Mouse (Mus musculus): ENCODE measurements at regions not wholly inside any gene's neighbourhood (a gene's known extent, or its start where the extent isn't known, plus 50 kb on each side); places are given as distances from the start of the nearest gene placed in this dataset.

DNA sequence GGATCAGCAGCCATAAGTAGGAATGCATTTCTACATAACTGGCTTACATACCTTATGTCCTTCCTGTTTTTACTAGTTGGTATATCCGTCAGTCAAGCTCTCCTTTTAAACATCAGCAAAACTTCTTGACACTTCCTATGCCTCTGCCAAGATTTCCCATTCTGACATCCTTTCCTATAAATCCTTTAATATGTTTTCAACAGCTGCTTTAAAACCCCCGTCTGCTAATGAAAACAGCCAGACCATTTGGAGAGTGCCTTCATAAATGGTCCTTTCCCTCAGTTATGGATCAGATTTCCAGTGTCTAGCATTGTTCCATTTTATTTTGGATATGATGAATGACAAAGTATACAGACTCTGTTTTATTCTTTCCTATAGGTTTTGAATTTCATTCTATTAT lies 270.7 kb upstream of the Rgmb start:
- no peak for DNase-seq (ENCODE audit: low spot score)

GRCm38 (mm10) chr17:16092952-16093351 lies 262.1 kb upstream of the Rgmb start:
- DNase-seq (ENCODE audit: low spot score) = no peak

DNA sequence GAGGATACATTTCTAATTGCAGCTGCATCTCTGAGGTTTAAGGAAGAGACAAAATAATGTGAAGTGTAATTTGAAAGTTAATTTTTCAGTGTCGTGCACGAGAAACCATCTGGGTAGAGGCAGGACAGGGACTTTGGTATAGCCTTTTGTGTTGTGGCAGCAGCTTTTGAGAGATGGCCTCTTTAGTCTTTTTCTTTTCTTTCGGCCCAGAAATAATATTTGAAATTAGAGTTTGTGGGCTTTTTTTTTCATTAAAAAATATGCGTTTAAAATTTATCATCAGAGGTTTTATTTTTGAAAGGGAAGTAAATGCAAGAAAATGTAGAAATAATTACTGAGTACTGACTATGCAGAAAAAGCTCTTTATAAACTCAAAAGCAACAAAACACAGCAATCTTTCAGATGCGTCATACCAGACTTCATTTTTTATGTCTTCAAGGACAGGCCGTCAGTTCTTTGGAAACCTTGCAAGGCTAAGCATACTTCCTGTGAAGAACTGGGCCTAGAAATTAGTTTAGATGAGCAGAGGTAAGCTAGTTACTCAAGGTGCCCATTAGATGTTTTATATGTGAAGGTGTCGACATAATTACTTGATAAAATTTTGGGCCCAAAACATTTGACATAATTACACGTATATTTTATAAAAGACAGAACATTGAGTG lies 258.9 kb upstream of the Rgmb start:
- DNase-seq (ENCODE audit: low spot score) = no peak

DNA sequence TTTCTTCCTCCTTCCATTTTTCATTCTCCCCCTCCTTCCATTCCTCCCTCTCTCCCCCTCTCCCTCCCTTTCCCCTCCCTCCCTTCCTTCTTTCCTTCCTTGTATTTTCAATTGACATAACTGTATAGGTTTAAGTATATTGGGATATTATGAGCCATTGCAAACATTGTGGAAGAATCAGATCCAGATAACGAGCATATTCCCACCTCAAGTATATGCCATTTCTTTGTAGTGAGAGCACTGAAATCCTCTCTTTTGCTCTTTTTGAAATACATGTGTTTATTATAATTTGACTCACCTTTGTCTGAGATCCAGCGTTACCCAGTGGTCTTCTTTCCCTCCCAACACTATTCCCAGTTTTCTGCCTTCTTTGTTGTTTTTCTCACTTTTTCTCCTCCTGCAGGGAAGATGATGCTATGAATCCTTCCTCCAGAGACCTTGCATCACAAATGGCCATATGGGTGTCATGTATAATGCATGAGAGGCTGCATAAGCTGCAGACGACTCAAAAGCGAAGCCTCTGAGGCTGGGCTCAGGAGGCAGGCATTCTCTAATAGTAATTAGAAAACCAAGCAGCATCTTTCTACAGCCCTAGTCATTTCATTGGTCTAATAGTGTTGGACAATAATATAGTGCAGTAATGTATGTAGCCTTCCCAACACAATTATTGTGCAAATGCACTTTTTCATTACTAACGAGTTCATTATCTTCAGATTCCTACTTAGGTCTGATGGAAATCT lies 258.2 kb upstream of the Rgmb start:
- DNase-seq (ENCODE audit: low spot score) = no peak

- DNase-seq (ENCODE audit: low spot score) = no peak
Observed at GRCm38 (mm10) chr17:16087046-16087445, 256.2 kb upstream of the Rgmb start.

DNA sequence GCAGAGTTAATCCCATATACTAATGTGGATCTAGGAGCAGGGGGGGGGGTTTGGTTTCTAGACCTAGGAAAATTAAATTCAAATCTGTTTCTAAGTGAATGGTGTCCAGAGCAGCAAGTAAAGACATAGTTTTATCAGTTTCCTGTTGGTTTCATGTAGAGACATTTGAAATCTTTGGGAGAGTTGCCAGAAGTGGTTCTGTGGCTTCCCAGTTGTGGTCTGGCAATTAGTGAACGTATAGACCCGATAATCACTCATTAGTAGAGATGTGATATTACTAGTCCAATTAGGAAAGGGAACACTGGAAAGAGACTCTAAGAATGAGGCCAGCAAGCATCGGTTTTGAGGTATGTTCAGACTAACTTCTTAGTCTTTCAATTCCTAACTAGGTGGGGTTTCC lies 252.0 kb upstream of the Rgmb start:
- no peak for DNase-seq (ENCODE audit: low spot score)

DNA sequence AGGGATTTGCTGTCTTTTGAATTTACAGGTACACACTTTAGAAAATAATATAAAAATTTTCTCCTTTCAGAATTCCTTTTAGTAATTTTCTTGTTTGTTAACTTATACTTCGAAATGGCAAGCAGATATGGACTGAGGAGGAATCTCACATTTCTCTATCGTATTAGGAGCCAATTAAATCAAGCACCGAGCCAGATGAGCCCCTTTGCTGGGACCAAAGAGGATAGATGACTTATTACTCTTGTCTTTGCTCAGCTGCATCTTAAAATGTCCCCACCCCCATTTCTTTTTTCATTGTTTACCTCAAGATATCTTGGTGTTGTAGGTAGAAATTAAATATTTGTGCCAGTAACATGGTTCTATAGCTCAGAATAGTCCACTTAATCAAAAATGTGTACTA lies 247.7 kb upstream of the Rgmb start:
- no peak for DNase-seq (ENCODE audit: low spot score)

GRCm38 (mm10) chr17:16069334-16069733 lies 238.5 kb upstream of the Rgmb start:
- DNase-seq (ENCODE audit: low spot score) = no peak

DNA sequence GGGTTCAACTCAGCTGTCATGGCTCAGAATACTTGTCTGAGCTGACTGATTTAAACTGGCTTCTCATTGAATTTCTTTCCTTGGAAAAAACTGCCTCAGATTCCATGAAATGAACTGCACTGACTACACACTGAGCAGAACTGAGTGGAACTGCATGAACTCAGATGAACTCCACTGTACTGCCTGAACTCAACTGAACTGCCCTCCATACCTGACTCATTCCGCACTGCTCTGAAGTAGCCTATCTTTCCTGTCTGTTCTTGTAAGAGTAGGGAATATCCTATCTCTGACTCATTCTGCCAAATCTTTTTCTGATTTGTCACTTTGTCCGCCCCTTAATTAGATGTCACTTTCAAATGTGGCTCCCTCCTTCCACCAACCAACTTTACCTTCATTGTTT lies 237.0 kb upstream of the Rgmb start:
- DNase-seq (ENCODE audit: low spot score) = no peak

DNA sequence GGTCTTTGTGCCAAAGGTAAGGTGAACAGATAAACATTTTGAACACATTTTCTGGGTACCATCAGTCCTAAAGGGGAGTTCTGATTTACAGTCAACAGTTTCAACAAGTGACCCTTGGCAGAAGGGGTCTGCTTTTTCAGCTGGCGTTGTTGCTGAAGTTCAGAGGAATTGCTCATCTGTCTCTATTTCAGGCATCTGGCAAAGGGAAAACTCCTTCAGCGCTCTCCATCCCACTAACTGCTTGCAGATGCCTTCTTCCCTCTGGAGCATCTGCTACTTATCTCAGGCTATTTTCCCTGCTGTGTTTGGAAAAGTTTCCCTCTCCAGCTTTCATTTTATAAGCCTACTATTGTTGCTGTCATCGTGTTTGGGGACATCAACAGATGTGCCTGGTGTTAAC lies 223.6 kb upstream of the Rgmb start:
- DNase-seq (ENCODE audit: low spot score) = no peak

GRCm38 (mm10) chr17:16051713-16052112 lies 220.9 kb upstream of the Rgmb start:
- no peak for DNase-seq (ENCODE audit: low spot score)

GRCm38 (mm10) chr17:16041542-16042251 lies 210.9 kb upstream of the Rgmb start:
- no peak for DNase-seq (ENCODE audit: low spot score)

GRCm38 (mm10) chr17:16027989-16028388 lies 197.2 kb upstream of the Rgmb start:
- DNase-seq (ENCODE audit: low spot score) = no peak

DNA sequence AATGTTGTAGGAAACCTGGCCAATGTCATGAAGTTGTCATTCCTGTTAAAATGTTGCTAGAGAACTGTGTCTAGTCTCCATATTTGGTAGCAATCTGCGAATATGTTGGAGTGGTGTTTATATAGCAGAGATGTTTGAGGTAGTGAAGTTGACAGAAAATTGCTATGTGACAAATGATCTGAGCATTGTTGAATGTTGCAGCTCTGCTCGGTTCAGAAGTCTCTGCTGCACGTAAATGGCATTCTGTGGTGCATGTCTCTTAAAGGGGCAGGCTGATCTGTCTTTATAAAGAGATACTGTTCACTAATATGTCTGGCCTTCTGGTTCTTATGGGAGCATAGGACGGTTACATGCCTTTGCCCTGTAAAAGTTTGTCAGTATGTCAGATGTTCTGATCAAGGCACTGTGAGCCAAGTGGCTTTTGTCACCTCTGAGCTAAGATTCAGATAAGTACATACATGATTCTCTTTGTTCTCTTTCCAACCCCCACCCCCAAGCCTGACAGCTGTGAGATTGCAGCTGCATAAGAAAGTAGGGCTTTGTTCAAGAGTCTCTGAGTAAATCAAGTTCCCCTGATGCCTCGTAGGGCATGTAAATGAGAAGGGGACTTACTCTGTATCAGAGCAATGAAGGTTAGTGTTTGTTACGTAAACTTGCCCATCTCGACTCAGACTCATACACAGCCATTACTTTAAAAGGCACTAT lies 174.2 kb upstream of the Rgmb start:
- DNase-seq (ENCODE audit: low spot score) = no peak

DNA sequence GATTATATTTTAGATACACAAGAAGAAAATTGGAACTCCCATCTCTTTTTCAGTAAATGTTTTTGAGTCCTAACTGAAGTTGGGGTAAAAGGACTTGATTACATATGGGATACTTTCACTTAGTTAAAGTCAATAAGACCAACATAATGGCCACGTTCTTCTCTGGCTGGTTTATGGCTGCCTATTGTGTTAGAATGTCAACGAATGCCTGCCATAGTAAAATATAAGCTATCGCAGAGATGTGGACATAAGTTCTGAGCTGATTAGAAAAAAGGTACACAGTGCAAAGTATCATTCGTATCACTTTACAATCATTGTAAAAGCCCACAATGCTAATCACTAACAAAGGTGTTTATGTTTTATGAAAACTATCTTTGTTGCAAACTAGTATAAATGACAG lies 173.2 kb upstream of the Rgmb start:
- DNase-seq (ENCODE audit: low spot score) = no peak

DNA sequence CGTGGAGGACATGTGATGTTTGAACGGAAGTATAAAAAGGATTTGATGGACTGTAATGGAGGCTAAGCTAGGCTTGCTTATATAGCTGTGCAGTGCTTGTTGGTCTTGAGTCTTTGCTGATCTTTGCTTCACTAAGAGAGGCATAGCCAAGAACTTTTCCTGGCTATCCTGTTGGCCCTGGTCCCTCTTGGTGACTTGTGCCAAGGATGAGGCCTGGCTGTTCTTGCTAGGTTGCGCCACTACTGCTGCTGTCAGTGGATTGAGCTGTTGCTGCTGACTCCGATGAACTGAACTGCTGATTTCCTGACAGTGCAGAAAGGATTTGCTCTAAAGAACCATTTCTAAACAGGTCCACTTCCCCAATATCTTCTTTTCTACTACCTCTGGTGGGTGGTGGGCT lies 167.9 kb upstream of the Rgmb start:
- no peak for DNase-seq (ENCODE audit: low spot score)

GRCm38 (mm10) chr17:15997289-15997688 lies 166.4 kb upstream of the Rgmb start:
- DNase-seq (ENCODE audit: low spot score) = no peak

DNA sequence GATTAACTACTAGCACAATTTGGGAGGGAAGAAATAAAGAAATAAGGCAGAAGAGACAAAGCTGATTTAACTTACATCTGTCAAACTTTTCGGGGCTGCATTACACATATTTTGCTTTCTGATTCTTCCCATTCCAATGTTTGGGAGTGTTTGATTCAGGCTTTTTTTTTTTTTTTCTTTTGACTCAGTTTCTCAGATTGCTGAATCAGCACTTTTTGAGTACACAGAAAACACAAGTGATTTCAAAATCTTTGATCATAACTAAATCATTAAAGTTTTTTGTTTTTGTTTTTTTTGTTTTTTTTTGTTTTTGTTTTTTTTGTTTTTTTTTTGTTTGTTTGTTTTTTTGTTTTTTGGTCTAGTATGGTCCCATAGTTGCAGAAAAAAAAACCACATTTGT lies 164.7 kb upstream of the Rgmb start:
- DNase-seq (ENCODE audit: low spot score) = no peak

DNA sequence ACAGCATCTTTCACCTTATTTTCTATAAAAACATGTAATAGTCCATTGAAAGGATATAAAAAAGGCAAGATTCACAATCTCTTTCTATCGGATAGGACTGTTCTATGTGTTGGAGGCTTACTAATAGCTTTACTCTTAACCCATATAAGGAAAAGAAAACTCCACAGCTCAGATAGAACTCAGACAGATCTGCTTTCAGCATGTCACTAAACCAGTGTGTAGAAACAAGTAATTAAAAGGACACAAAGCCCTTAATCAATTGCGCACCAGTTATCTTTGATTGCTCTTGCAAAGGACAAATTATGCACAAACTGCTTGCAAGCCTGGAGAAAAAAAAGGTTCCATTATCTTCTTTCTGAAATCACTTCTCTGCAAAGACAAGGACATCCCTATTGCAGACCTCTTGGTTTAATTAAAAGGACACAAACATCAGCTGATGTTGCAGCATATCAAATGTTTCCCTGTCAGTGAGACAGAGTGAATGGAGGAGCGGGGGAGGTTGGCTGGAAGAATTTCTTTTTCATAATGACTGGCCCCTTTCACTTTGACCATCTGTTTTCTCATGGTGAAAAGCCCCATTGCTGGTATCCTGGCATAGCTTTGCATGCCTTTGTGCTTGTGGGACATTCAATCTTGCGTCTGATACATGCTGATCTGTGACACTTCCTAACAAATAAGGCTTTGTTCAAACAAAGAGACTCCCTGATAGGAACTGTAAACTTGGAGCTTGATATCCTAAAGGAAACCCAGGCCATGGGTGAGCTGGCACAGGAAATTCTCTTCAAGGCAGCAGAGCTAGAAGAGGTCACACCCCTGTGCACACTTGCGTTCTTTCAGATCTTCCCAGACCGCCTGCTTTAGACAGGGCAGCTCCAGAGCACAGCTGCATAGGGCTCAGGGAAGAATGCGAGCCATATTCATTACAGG lies 162.8 kb upstream of the Rgmb start:
- peak; percentile 21 for DNase-seq (ENCODE audit: low spot score)

GRCm38 (mm10) chr17:15991916-15992315 lies 161.1 kb upstream of the Rgmb start:
- DNase-seq (ENCODE audit: low spot score) = no peak

DNA sequence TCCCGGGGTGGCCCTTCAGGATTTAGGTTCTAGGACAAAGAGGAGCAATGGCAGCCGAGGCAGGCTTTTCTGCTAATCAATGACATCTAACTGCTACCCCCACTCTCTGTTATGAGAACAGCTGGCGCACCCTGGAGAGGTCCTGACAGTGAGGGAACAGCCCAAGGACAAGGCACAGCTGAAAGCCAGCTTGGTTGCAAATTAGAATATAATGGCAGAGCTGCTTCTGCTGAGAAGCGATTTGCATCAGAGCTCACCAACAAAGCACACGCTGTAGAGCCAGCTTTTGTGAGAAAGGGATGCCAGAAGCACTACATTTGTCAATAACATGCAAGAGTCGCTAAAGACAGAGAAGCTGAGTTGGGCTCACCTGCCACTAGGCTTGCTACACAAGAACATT lies 159.5 kb upstream of the Rgmb start:
- DNase-seq (ENCODE audit: low spot score) = no peak

DNA sequence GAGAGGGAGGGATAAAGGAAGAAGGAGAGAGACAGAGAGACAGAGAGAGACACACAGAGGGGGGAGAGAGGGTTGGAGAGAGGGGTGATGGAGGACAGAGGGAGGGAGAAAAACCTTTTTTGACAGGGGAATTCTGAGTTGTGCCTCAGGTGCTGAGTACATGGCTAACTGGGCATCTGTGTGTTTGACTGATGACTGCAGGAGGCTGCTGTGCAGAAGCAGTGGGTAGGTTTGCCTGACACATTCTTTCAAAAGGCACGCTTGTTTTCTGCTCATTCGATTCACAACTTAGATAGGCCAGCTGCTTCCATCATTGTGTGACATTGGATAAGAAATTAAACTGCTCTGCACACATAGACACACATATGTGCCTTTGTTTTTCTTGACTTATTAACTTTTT lies 150.7 kb upstream of the Rgmb start:
- DNase-seq (ENCODE audit: low spot score) = no peak
